Mouse (Mus musculus): ENCODE results near the gene Arvcf.

Arvcf gene

GRCm38 (mm10) chr16:18411026-18411649 lies 63.2 kb downstream of the Arvcf start:
- DNase-seq (ENCODE audit: low read depth) = no peak

GRCm38 (mm10) chr16:18411802-18412476 lies 64.0 kb downstream of the Arvcf start:
- no peak for DNase-seq (ENCODE audit: low read depth)

GRCm38 (mm10) chr16:18413032-18413816 lies 65.2 kb downstream of the Arvcf start:
- DNase-seq (ENCODE audit: low read depth) = no peak

- DNase-seq (ENCODE audit: low read depth) = peak; percentile 48
These were observed 68.2 kb downstream of the Arvcf start for GRCm38 (mm10) chr16:18416094-18416761.

GRCm38 (mm10) chr16:18416837-18417236 lies 68.9 kb downstream of the Arvcf start:
- no peak for DNase-seq (ENCODE audit: low read depth)

- no peak for DNase-seq (ENCODE audit: low read depth)
These were observed 69.5 kb downstream of the Arvcf start for GRCm38 (mm10) chr16:18417491-18417890.

GRCm38 (mm10) chr16:18418756-18419602 lies 71.0 kb downstream of the Arvcf start:
- no peak for DNase-seq (ENCODE audit: low read depth)

GRCm38 (mm10) chr16:18419603-18420026 lies 71.6 kb downstream of the Arvcf start:
- DNase-seq (ENCODE audit: low read depth) = no peak

- DNase-seq (ENCODE audit: low read depth) = no peak
These were observed 72.6 kb downstream of the Arvcf start for GRCm38 (mm10) chr16:18420571-18420970.

- no peak for DNase-seq (ENCODE audit: low read depth)
These were observed 75.4 kb downstream of the Arvcf start for GRCm38 (mm10) chr16:18423203-18423914.

- no peak for DNase-seq (ENCODE audit: low read depth)
These were observed 75.9 kb downstream of the Arvcf start for GRCm38 (mm10) chr16:18423915-18424265.

- DNase-seq (ENCODE audit: low read depth) = no peak
These were observed 76.5 kb downstream of the Arvcf start for GRCm38 (mm10) chr16:18424364-18425045.

GRCm38 (mm10) chr16:18425475-18426214 lies 77.7 kb downstream of the Arvcf start:
- peak; percentile 16 for DNase-seq (ENCODE audit: low read depth)

GRCm38 (mm10) chr16:18426215-18426791 lies 78.3 kb downstream of the Arvcf start, which contains the start of gene Txnrd2:
Gene Txnrd2 (plus strand): TSS chr16:18426384.
- peak; percentile 69 for DNase-seq (ENCODE audit: low read depth)

GRCm38 (mm10) chr16:18426802-18427280 lies 78.9 kb downstream of the Arvcf start, which contains the start of gene Comt:
Gene Comt (minus strand): TSS chr16:18426852.
- no peak for DNase-seq (ENCODE audit: low read depth)

- DNase-seq (ENCODE audit: low read depth) = no peak
These were observed 80.1 kb downstream of the Arvcf start for GRCm38 (mm10) chr16:18428011-18428515.

- no peak for DNase-seq (ENCODE audit: low read depth)
These were observed 80.6 kb downstream of the Arvcf start for GRCm38 (mm10) chr16:18428516-18429042.

GRCm38 (mm10) chr16:18429641-18430040 lies 81.7 kb downstream of the Arvcf start:
- no peak for DNase-seq (ENCODE audit: low read depth)
